Mouse (Mus musculus) embryo, embryonic 11 days (tissue): Measurements from ENCODE around the gene Ppig.
"Not testable (repeated sequence)": the region's sequence is repeated elsewhere in the genome, so short reads cannot be mapped to it uniquely, and the experiment has no call there.

Experiments used
- DNase-seq: peaks from one replicate; pipeline ENCODE4 v3.0.0-alpha.2; 2015

The Ppig gene

GRCm38 (mm10) chr2:69722273-69722649 lies at the start of gene Ppig:
Gene Ppig (plus strand): TSS chr2:69722545.
- DNase-seq, result peak; percentile 2

GRCm38 (mm10) chr2:69673723-69674122 lies 48.6 kb upstream of the Ppig start:
- DNase-seq, result no peak

DNA sequence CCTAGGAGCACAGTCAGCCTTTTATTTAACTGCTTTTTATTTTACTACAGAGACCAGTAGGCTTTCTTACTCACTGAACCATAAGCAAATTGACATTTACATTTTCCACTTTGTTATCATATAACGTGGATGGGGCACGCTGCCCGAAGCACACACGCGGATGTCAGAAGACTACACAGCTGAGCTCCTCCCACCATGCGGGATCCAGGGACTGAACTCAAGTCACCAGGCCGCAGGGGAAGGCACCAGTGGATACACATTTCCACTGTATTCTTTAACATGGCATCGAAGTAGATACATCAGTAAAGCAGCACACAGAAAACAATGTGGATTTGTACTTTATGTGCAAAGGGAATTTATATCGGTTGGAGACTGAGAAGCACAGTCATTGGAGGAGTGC lies 47.1 kb upstream of the Ppig start:
- DNase-seq, result no peak

GRCm38 (mm10) chr2:69676713-69677112 lies 45.6 kb upstream of the Ppig start:
- DNase-seq, result no peak

DNA sequence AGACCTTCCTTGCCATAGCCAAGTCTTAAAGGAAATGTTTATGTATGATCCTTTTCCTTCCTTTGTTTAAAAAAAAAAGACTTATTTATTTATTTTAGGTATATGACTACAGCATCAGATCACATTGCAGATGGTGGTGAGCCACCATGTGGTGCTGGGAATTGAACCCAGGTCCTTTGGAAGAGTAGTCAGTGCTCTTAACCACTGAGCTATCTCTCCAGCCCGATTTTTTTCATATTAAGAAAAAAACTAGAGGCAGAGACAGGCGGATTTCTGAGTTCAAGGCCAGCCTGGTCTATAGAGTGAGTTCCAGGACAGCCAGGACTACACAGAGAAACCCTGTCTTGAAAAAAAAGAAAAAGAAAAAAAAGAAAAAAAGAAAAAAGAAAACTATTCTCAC lies 45.1 kb upstream of the Ppig start:
- DNase-seq, result not testable (repeated sequence)

DNA sequence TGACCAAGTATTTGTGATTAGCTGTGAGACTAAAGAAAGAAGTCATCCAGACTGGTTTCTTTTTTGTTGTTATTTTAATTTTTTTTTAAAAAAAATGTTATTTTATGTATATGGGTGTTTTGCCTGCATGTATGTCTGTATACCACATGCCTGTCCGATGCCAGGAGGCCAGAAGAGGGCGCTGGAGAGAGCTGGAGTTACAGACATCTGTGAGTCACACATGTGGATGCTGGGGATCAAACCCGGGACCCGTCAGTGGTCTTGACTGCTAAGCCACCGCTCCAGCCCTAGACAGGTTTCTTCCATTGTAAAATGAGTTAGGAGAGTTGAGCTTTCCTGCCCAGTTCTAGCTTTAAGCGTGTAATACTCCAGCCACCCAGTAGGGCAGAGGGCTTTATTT lies 42.4 kb upstream of the Ppig start:
- no peak for DNase-seq

- DNase-seq, result no peak
Measured at GRCm38 (mm10) chr2:69681931-69682330, 40.4 kb upstream of the Ppig start.

DNA sequence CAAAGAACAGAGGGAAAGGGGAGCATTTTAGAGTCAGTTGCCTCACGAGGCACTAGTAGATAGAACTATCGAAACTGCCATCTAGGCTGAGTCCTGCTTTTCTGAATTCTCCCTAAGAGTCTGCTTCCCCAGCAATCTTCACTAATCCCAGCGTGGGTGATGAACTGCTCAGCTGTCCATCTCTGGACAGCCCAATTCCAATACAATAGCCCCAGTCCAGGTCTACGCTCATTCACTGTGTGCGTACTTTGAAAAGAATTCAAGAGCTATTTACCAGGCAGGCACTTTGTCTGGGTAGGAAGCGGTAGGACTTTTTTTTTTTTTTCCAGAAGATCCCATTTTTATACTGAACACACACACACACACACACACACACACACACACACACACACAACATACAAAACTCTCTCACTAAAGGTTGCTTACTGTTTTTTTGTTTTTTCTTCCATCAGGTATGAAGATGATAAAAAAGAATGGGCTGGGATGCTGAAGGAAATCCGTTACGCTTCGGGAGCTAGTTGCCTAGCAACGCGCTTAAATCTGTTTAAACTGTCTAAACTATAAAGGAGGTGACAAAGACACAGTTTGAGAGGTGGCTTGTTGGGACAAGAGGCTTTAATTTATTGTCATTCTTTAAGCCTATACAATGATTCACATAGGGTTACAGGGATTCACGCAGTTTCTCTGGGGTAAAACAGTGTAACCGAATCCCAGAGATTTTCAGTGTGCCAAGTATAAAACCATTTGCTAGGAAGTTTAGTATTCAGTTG lies 39.1 kb upstream of the Ppig start:
- DNase-seq, result peak; percentile 72

- DNase-seq, result no peak
Measured at GRCm38 (mm10) chr2:69684488-69684887, 37.9 kb upstream of the Ppig start.

DNA sequence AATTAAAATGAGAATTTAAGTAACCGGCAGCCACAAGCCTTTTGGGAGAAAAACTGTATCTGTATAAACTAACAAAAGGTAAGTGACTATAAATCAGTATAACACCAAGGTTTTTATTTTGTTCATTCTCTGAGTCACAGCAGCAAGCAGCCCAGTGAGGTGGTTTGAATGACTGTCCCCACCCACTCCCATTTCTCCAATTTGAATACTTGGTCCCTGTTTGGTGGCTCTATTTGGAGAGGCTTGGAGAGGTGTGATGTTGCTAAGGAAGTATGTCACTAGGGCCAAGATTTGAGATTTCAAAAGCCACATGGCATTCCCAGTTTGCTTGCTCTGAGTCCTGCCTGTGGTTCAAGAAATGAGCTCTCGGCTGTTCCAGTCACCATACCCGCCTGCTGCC lies 32.1 kb upstream of the Ppig start:
- DNase-seq, result no peak

DNA sequence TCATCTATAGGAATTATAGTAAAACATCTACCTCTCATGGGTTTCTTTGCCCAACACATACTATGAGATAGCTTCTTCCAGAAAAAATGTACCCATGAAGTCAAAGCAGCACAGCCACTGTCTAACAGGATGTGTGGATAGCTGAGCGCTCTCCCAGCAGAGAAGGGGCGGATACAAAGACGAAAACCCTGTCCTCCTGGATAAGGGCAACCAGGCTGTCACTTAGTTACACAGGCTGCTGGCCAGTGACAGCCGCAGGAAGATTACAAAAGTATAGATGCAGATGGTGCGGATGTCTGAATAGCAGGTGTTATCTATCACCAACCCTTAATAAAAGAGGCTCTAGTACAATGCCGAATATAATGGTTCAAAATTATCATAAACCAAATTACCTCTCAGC lies 31.5 kb upstream of the Ppig start:
- DNase-seq, result no peak

DNA sequence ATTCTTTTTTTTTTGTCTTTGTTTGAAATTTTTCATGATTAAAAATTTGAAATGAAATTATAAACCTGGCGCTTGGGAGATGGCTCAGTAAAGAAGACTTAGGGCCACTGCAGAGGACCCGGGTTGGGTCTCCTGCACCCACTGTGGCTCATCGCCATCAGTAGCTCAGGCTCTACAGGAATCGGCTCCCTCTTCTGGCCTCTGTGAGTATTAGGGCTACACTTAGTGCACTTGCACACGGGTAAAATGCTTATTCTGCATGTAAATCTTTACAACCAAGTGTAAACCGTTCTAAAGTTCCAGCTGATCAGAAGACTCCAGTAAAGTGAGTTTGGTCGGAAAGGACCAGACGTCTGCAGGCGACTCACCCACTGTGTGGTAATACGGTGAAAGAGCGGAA lies 28.8 kb upstream of the Ppig start:
- no peak for DNase-seq

GRCm38 (mm10) chr2:69700446-69700845 lies 21.9 kb upstream of the Ppig start:
- DNase-seq, result no peak

DNA sequence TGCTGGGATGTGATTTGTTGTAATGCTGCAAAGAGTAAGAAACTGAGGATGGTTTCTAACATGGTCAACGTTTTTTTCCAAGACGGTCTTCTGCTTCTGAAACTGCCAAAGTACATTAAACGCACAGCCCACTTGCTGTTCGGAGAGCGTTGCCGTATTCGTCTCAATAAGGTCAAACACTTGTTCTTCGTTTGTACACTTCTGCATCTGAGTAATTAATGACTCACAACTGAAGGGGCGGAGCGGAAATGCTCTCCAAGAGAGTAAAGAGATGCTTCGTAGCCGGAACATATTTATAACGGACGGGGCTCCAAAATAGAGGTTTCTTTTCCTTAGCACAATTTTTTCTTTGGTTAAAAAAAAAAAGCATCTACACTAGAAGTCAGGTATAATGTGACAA lies 10.2 kb upstream of the Ppig start:
- no peak for DNase-seq

DNA sequence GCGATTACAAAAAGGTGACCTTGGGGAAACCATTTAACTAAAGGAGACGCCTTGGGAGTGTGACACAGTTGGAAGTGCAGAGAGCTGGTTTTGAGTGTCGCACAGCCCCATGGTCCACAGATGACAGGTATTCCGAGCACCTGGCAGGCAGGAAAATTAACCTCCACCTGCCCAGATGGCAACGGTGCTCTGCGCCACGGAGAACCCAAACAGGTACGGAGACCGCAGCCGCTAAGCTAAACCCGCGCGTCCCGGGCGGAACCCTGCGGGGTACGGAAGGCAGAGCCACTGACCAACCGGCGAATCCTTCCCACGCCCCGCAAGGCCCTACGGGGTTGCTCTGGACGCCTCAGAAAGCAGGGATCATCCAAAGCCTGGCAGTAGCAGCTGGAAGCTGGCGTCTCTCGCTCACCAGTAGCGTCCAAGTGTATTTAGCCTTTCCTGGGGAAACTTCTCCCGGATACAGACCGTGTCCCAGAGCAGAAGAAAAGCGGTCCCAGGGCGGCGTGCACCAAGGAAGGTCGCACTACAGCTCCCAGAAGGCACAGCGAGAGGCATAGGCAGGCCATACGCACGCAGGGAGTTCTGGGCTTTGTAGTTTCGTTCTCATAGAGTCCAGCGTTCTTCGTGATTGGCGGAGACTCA lies 9.2 kb upstream of the Ppig start, which contains the start of gene Fastkd1:
Fastkd1 (minus strand) TSS at position 536 of the 645 bp plus-strand sequence.
- peak; percentile 94 for DNase-seq

- DNase-seq, result no peak
Measured at GRCm38 (mm10) chr2:69713626-69714014, 8.7 kb upstream of the Ppig start.

- DNase-seq, result no peak
Measured at GRCm38 (mm10) chr2:69714126-69714525, 8.2 kb upstream of the Ppig start.

- DNase-seq, result no peak
Measured at GRCm38 (mm10) chr2:69716483-69716882, 5.9 kb upstream of the Ppig start.

- no peak for DNase-seq
Measured at GRCm38 (mm10) chr2:69719121-69719520, 3.2 kb upstream of the Ppig start.

DNA sequence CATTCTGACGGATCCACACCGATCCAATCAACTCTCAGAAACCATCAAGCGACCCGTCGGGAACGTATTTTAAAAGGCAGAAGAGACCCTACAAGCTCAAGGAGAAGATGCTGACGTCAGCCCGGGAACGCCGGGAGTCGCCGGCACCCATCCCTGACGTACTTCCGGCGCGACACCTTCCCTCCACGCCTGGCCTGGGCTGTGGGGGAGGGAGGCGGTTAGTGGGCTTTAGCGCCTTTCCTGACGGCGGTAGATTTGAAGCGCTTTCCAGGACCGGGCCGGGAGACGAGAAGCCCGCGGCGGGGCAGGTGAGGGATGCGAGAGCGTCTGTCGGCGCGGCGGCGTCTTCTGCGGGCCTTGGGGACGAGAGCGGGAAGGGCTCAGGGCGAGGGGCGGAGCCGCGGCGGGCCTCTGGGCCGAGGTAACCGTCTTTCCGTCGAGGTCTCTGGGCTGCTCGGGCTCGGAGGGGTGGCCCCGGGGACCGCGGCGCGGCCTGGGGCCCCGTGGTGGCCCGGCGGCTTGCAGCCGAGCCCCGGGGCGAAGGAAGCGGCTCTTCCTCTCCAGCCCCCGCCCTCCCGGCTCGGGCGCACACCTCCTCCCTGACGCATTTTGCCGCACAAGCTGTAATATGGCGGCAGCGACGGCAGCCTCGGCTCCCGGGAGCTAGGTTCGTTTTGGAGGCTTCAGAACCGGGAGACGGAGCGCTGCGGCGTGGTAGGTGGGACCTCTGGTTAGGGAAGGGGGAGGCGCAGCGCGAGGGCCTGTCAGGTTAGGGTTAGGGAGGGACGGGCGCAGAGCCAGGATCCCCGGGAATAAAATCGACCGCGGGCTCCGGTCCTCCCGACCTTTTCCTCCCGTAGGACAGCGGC lies 539 bp downstream of the Ppig start:
- peak; percentile 97 for DNase-seq

DNA sequence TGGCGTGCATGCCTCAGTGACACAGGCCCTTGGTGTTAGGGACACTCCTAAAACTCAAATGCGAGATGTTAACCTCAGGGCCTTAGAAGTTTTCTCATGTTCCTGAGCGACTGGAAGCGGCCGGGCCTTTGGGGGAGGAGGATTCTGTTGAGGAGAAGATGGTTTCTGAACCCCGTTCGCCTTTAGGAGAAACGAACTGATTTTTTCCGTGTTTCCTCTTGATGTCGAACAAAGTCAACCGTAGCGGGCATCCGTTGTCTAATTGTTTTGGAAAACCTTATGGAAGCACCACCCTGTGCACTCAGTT lies 1.1 kb downstream of the Ppig start:
- DNase-seq, result no peak

- DNase-seq, result no peak
Measured at GRCm38 (mm10) chr2:69745091-69745490, 22.7 kb downstream of the Ppig start.

DNA sequence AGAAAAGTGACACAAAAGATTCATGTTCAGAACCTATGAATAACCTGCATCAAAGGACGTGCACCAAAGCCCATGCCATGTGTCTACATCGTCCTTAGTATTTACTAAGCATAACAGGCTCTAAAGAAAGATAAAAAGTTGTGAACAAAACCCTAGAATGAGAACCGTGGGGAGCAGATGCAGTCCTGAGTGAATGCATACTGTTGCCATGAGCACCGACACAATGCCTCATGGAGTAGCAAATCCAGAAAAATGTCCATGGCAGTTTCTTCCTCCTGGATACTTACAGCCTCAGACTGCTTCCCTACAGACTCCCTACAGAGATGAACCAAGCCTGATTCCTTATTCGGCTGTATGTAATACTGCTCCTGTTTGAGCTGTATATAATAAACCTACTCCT lies 38.6 kb downstream of the Ppig start:
- DNase-seq, result peak; percentile 37

GRCm38 (mm10) chr2:69763340-69763739 lies 41.0 kb downstream of the Ppig start:
- no peak for DNase-seq
